Mouse (Mus musculus) stomach, adult 2 months (tissue): ENCODE data around the gene 1700049E17Rik1. TPM values are rescaled to one million over a fixed set of nuclear protein-coding genes. Genes with fewer than 3 reads are reported as not detected.

Source experiments
- polyA plus RNA-seq: library from polyadenylated mRNA; depleted of rRNA; stranded (reverse); fragments of >200 nt; gene quantifications from 2 replicates; pipeline ENCODE4 v1.2.3, GENCODE M21; 2012; rRNA removed

Gene 1700049E17Rik1
- not detected in 2 replicates for polyA plus RNA-seq

DNA sequence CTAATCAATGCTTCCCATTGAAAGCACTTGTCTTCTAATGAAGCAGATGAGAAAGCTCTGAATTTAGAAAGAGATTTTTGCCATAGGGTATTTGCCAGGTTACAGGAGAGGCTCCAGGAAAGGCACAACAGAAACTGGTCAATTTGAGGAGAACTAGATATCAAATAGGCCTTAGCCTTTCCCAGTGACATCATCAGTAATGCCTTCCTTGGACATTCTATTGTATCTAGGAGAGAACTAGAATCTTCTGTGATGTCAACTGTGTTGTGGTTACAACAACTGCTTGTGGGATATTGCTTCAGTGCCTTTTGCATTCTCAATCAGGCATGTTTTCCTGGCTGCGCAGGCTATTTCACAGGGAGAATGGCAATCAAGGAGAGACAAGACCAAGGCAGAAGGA is at the start of gene 1700049E17Rik1:
Gene 1700049E17Rik1 (plus strand): TSS at position 301 of the 400 bp plus-strand sequence.

DNA sequence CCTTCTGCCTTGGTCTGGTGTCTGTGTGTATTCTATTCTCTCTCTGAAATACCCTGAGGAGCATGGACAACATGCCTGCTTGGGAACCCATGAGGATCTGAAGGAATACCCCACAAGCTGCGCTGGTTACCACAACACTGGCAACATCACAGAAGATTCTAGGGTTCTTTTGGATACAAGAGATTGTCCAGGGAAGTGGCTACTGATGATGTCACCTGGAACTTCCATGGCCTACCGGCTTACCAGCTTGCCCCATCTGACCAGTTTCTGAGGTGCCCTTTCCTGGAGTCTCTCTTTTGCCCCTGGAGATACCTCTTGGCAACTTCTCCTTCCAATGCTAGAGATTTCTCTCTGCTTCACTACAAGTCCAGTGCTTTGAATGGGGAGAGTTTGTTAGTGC is 17.6 kb upstream of the 1700049E17Rik1 start, which contains the start of gene Gm7980:
Gene Gm7980 (minus strand): TSS at position 101 of the 400 bp plus-strand sequence.

GRCm38 (mm10) chr14:41943695-41944094 is 18.9 kb downstream of the 1700049E17Rik1 start, which contains the start of gene 1700024B05Rik:
Gene 1700024B05Rik, plus strand, starts transcription at chr14:41943995.

GRCm38 (mm10) chr14:41967827-41968226 is 43.1 kb downstream of the 1700049E17Rik1 start, which contains the start of gene Gm6401:
Gene Gm6401, minus strand, starts transcription at chr14:41967927.

Other genes with a start within 250 kb of the 1700049E17Rik1 start
- gene Gm8068, start 223.1 kb upstream of the 1700049E17Rik1 start, polyA plus RNA-seq: not detected in 2 replicates
- gene Gm7929, start 174.3 kb upstream of the 1700049E17Rik1 start, polyA plus RNA-seq: not detected in 2 replicates
- gene Gm47189, start 152.5 kb upstream of the 1700049E17Rik1 start, polyA plus RNA-seq: not detected in 2 replicates
- not detected in 2 replicates for gene Gm7980, start 17.7 kb upstream of the 1700049E17Rik1 start, polyA plus RNA-seq
- not detected in 2 replicates for gene 1700024B05Rik, start 19.0 kb downstream of the 1700049E17Rik1 start, polyA plus RNA-seq
- gene Gm6401, start 43.0 kb downstream of the 1700049E17Rik1 start, polyA plus RNA-seq: not detected in 2 replicates
- not detected in 2 replicates for gene Gm3543, start 58.4 kb downstream of the 1700049E17Rik1 start, polyA plus RNA-seq
- not detected in 2 replicates for gene Gm7951, start 192.4 kb downstream of the 1700049E17Rik1 start, polyA plus RNA-seq
- not detected in 2 replicates for gene Gm17027, start 237.7 kb downstream of the 1700049E17Rik1 start, polyA plus RNA-seq